Mouse (Mus musculus) kidney, postnatal 0 days (tissue): ENCODE results near the gene Saa2. TPM values are rescaled to one million over a fixed set of nuclear protein-coding genes. Genes with fewer than 3 reads are reported as not detected.
A peak's percentile ranks its signal among the peaks of the same experiment; 100 is the strongest.

Source experiments
- ATAC-seq: fragments of 200-750 bp; cut with Nextera tagmentation; replicated peaks from 2 replicates; pipeline ENCODE4 v1.8.0; 2017; ENCODE audit warnings: low read depth, moderate number of reproducible peaks, moderate TSS enrichment, moderate library complexity; ENCODE audit not compliant: low FRiP score
- DNase-seq: peaks from one replicate; pipeline ENCODE4 v3.0.0-alpha.2; 2016; ENCODE audit warnings: low spot score
- H3K27ac ChIP-seq: fragments of 300-500 bp; sonication (generic); 2 replicates; pipeline ENCODE4 v1.5.1; 2014; ENCODE audit warnings: mild to moderate bottlenecking
- H3K27me3 ChIP-seq: fragments of 300-500 bp; sonication (generic); 2 replicates; pipeline ENCODE4 v1.6.1; 2014; ENCODE audit warnings: low read length, mixed read lengths; ENCODE audit not compliant: insufficient read depth
- H3K36me3 ChIP-seq: fragments of 300-500 bp; sonication (generic); 2 replicates; pipeline ENCODE4 v1.6.1; 2014; ENCODE audit warnings: low read length, mixed read lengths; ENCODE audit not compliant: insufficient read depth
- H3K4me1 ChIP-seq: fragments of 300-500 bp; sonication (generic); replicated peaks from 2 replicates; pipeline ENCODE4 v1.6.1; 2014; ENCODE audit warnings: antibody characterized with exemption, low read length, mixed read lengths; ENCODE audit not compliant: insufficient read depth
- H3K4me2 ChIP-seq: fragments of 300-500 bp; sonication (generic); 2 replicates; pipeline ENCODE4 v1.6.1; 2014; ENCODE audit warnings: mild to moderate bottlenecking, low read length, moderate library complexity, mixed read lengths
- H3K4me3 ChIP-seq: fragments of 300-500 bp; sonication (generic); replicated peaks from 2 replicates; pipeline ENCODE4 v1.5.1; 2014; ENCODE audit warnings: low read depth, low read length
- H3K9ac ChIP-seq: fragments of 300-500 bp; sonication (generic); 2 replicates; pipeline ENCODE4 v1.6.1; 2014; ENCODE audit warnings: low read depth, low read length
- H3K9me3 ChIP-seq: fragments of 300-500 bp; sonication (generic); replicated peaks from 2 replicates; pipeline ENCODE4 v1.6.1; 2016; ENCODE audit warnings: low read length, inconsistent platforms, mixed read lengths
- CTCF ChIP-seq: IDR thresholded peaks from 2 replicates; pipeline ENCODE4 v1.5.1; 2016; ENCODE audit warnings: antibody characterized with exemption, low read depth, mild to moderate bottlenecking, moderate library complexity
- WGBS: fragments of 180-500 bp; shearing (Covaris S2); extraction: QIAGEN DNeasy Blood & Tissue Kit; methylation state at CpG from one replicate; pipeline ENCODE4 v1.1.7; 2014; 5-methylcytosine and 5-hydroxymethylcytosine counted together
- polyA plus RNA-seq: library from polyadenylated mRNA; unstranded; fragments of >200 nt; fragmentation: Nextera tagmentation; extraction: Ambion mirVana; gene quantifications from 2 replicates; pipeline ENCODE4 v1.2.1, GENCODE M21; 2015

The Saa2 gene
- polyA plus RNA-seq, 1 experiment from 2014 or later, result 0.28 TPM

DNA sequence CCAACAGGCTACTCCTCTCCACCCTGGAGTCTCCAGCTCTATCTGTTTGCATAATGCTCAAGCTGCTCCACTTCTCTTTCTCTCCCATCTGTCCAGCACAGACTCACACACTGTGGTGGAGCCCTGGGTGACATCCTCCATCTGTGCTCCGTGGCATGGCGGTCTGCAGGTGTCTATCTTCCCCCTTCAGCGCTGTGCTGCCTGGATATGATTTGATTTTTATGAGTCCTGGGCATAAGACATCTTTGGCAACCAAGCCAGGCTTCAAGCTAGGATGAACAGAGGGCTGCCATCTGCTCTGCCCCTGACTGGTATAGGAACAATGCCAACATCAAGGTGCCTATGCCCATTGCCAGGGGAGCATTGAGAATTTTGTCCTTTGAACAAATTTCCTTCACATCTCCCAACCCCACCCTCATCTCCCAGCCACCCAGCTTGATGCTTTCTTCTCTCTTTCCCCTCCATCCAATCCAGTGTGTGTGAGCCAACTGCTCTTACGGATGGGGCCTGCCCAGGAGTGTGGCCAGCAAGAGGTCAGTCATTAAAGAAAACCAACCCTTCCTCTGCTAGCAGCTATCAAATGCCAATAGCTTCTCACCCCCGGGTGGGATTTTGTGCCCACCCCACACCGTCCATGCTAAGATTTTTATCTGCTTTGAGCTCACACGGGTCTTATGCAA lies 32.9 kb upstream of the Saa2 start:
- Histone ChIP-seq H3K27ac (no peak overlapping the region), H3K36me3 (no peaks in the 10 kb centered on the region), H3K9ac (no peak overlapping the region), H3K4me1 (no peaks in the 10 kb centered on the region), H3K4me3 (no peak overlapping the region), H3K9me3 (no peaks in the 10 kb centered on the region), H3K4me2 (no peak overlapping the region), H3K27me3 (no peaks in the 10 kb centered on the region)
- no peak for TF ChIP-seq CTCF
- 78% methylated on average over 7 of the region's 7 CpGs for WGBS
- DNase-seq (no peak), ATAC-seq (no peak)

DNA sequence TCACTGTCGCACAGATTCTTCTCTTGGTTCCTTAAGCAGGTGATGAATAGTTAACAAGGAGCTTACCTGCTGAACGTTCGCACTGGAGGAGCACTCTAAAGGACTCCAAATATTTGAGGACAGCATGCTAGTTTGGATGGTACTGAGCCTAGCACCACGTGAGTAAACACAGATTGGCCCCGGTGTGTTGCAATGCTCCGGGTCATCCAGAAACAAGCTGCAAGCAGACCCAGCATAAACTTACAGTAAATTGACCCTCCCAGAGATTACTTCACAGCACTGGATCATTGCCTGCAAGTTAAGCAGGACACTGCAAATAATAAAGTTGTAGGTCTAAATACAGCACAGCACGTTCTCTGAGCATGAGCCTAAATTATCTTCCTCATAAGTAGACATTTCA lies 32.1 kb upstream of the Saa2 start:
- ATAC-seq, result no peak
- Histone ChIP-seq H3K9me3 (no peaks in the 10 kb centered on the region), H3K4me3 (no peak overlapping the region), H3K27ac (no peak overlapping the region), H3K4me2 (no peak overlapping the region), H3K9ac (no peak overlapping the region), H3K4me1 (no peaks in the 10 kb centered on the region), H3K27me3 (no peaks in the 10 kb centered on the region), H3K36me3 (no peaks in the 10 kb centered on the region)
- DNase-seq, result no peak
- WGBS, result 70% methylated on average over 7 of the region's 7 CpGs
- TF ChIP-seq CTCF, result no peak

DNA sequence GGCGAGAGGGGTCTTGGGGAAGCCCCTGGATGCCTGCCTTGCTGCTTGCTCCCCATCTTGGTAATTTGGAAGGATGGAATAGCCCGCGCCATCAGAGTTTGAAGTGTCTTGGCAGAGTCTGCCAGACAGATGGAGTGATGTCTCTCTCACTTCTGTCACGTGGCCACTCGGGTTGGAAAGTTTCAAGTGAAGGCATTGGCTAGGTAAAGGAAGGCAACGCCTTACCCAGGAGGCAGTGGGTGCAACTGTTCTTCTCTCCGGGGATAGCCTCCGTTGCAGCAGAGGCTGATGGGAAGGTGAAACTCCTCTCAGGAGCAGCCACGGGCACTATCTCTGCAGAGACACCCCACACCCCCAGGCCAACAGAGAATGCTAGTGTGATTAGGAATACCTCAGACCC lies 31.1 kb upstream of the Saa2 start:
- H3K27me3 ChIP-seq, result no peaks in the 10 kb centered on the region
- H3K4me3 ChIP-seq, result no peak overlapping the region
- H3K9ac ChIP-seq, result no peak overlapping the region
- no peaks in the 10 kb centered on the region for H3K36me3 ChIP-seq
- H3K9me3 ChIP-seq, result no peaks in the 10 kb centered on the region
- no peak for TF ChIP-seq CTCF
- H3K4me2 ChIP-seq, result no peak overlapping the region
- WGBS, result 84% methylated on average over 9 of the region's 9 CpGs
- no peaks in the 10 kb centered on the region for H3K4me1 ChIP-seq
- no peak for DNase-seq
- ATAC-seq, result no peak
- H3K27ac ChIP-seq, result no peak overlapping the region

DNA sequence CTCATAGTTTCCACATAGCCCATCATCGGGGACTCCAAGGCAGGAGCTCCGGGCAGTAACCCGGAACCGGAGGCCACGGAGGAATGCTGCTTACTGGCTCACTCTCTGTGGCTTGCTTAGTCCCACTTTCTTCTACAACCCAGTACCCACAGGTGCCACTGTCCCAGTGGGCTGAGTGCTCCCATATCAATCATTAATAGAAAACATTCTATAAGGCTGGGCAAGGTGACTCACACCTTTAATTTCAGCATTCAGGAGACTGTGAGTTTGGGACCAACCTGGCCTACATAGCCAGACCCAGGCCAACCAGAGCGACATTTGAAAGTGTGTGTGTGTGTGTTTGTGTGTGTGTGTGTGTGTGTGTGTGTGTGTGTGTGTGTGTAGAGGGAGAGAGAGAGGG lies 28.2 kb upstream of the Saa2 start:
- DNase-seq (no peak), ATAC-seq (no peak)
- Histone ChIP-seq H3K27ac (no peak overlapping the region), H3K4me2 (no peak overlapping the region), H3K4me1 (no peaks in the 10 kb centered on the region), H3K27me3 (no peaks in the 10 kb centered on the region), H3K9ac (no peak overlapping the region), H3K4me3 (no peak overlapping the region), H3K36me3 (no peaks in the 10 kb centered on the region), H3K9me3 (no peaks in the 10 kb centered on the region)
- WGBS, result 82% methylated on average over 6 of the region's 6 CpGs
- no peak for TF ChIP-seq CTCF

DNA sequence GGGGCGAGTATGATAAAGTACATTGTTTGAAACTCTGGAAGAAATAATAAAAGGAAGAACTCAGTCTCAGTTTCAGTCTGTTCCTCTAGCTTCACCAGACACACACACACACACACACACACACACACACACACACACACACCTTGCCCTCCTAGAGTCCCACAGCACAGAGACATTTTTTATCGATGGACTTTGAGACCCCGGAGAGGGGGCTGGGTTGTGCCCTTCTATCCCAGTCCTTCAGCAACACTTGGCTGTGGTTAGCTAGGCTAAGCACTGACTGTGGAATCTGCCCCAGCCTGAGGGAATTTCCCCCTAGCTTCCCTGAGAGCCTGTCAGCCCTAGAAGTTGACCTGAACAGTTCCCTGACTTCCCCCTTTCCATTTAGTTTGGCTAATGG lies 27.7 kb upstream of the Saa2 start:
- Histone ChIP-seq H3K9ac (no peak overlapping the region), H3K36me3 (no peaks in the 10 kb centered on the region), H3K4me2 (no peak overlapping the region), H3K9me3 (no peaks in the 10 kb centered on the region), H3K27me3 (no peaks in the 10 kb centered on the region), H3K4me1 (no peaks in the 10 kb centered on the region), H3K27ac (peak overlapping the region; percentile 0; the same call in 1 of the 2 replicates), H3K4me3 (no peak overlapping the region)
- ATAC-seq (peak; percentile 87), DNase-seq (peak; percentile 21)
- 70% methylated on average over 3 of the region's 3 CpGs for WGBS
- TF ChIP-seq CTCF, result no peak

DNA sequence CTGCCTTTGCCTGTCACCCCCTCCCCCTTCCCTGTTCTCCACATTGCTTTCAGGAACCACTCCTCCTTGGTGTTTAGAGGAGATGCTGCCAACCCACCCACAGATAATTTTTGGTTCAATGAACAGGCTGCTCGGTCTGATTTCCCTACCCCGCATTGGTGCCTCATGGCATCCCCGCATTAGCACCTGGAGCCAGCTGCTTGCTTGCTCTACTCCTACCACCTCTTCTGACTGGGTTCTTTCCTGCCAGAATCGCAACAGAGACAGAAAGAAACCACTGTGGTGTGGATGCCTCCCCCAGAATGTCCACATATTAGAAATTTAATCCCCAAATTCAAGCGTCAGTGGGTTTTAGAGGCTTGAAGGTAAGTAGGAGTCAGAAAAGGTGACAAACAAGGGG lies 27.2 kb upstream of the Saa2 start:
- no peak for TF ChIP-seq CTCF
- no peak overlapping the region for H3K9ac ChIP-seq
- H3K4me2 ChIP-seq, result no peak overlapping the region
- H3K4me1 ChIP-seq, result no peaks in the 10 kb centered on the region
- no peaks in the 10 kb centered on the region for H3K27me3 ChIP-seq
- H3K4me3 ChIP-seq, result no peak overlapping the region
- 39% methylated on average over 5 of the region's 5 CpGs for WGBS
- H3K36me3 ChIP-seq, result no peaks in the 10 kb centered on the region
- DNase-seq (peak; percentile 66), ATAC-seq (peak; percentile 64; the same call in 1 of the 2 replicates)
- H3K27ac ChIP-seq, result peak overlapping the region; percentile 0; the same call in 1 of the 2 replicates
- H3K9me3 ChIP-seq, result no peaks in the 10 kb centered on the region

DNA sequence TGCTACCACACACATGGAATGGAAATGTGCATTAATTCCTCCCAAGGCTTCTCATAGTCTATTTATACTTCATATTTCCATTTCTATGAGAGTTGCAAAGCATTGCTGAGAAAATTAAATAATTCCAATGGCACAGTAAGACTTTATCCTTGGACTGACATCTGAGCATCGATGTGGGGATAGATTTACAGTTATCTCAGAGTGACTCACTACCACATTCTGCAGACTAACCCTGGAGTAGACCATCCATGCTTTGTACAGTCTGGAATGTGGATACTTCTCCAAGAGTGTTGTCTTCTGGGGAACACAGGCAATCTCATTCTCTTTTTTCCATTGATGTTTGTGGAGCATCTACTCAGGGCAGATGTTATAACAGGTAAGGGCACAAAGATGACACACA lies 24.0 kb upstream of the Saa2 start:
- Histone ChIP-seq H3K36me3 (no peaks in the 10 kb centered on the region), H3K9me3 (no peaks in the 10 kb centered on the region), H3K27me3 (no peaks in the 10 kb centered on the region), H3K9ac (no peak overlapping the region), H3K4me2 (no peak overlapping the region), H3K27ac (no peak overlapping the region), H3K4me1 (no peaks in the 10 kb centered on the region), H3K4me3 (no peak overlapping the region)
- no peak for TF ChIP-seq CTCF
- DNase-seq (no peak), ATAC-seq (no peak)
- WGBS, result 77% methylated on average over 1 of the region's 1 CpGs
